Mouse (Mus musculus): ENCODE data around the gene Slc12a9. TPM values are rescaled to one million over a fixed set of nuclear protein-coding genes. Genes with fewer than 3 reads are reported as not detected.
A peak's percentile ranks its signal among the peaks of the same experiment; 100 is the strongest.

Slc12a9 gene
- polyA plus RNA-seq, 1 experiment from 2014 or later: 17.2 TPM

DNA sequence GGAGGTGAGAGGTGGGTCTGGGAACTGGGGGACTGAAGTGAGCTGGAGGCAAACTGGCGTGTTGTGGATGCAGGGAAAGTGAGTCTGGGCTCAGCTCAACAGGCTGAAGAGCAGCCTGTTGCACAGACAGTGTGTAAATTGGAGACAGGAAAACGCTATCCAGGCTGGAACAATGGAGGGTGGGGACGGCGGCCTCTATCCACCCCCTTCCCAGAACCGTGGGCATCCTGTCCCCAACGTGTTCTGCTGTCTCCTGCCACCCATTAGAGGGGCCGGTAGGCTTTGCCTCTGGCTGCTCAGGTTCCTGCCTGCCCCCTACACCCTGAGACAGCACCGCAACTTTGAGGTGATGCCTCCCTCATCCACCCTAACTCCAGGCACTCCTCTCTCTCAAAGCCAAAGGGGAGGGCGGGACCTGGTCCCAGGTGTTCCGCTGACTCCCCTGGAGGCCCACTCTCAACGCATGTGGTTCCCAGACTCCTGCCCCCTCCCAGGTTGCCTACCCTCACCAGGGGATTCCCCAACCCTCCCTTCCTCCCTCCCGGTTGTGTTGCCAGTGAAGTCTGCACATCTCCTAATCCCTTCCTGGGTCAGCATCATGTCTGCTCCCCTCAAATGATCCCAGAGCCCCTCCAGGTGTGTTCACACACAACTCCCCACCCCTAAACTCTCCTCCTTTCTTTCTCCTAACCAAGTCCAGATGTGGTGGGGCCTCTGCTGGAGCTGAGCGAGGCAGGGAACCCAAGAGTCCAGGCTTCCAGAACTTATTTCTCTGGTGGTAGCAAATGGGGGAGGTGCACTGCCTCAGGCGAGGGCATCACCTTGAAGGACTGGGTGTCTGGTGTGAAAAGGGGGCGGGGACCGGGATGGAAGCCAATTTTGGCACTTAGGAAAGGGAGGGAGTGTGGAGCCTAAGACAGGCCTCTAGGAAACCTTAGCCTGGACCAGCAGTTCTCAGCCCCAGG lies 18.9 kb upstream of the Slc12a9 start:
- H3K9me3 ChIP-seq: no peaks in the 10 kb centered on the region
- peak overlapping the region; percentile 98 for H3K27ac ChIP-seq
- H3K36me3 ChIP-seq: peaks cover 50% of the 10 kb centered on the region
- 20% methylated on average over 16 of the region's 16 CpGs for WGBS
- no peak for DNase-seq (ENCODE audit: low spot score)
- peaks cover 60% of the 10 kb centered on the region for H3K4me1 ChIP-seq (replicated peaks)
- H3K4me3 ChIP-seq: peak overlapping the region; percentile 94
- no peaks in the 10 kb centered on the region for H3K27me3 ChIP-seq (ENCODE audit: insufficient read depth, poor library complexity, severe bottlenecking)

DNA sequence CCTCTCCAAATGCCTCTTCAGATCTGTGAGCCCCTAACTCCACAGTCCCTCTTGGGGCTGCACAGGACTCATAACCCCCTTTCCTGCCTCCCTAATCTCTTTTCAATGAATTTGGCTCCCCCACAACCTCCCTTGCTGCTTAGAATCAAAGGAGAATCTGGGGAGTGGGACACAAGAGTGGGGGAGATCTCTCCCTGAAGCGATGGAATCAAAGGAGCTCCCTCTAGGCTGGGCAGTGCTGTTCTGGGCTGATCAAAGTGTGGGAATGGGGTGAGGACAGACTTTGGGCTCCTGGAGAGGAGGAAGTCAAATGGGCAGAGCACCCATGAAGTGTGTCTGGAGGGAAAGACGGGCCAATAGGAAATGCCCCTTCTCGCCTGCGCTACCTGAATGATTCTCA lies 18.0 kb upstream of the Slc12a9 start:
- H3K4me3 ChIP-seq: peak overlapping the region; percentile 94
- H3K36me3 ChIP-seq: peaks cover 41% of the 10 kb centered on the region
- 10% methylated on average over 4 of the region's 4 CpGs for WGBS
- H3K9me3 ChIP-seq: no peaks in the 10 kb centered on the region
- peaks cover 64% of the 10 kb centered on the region for H3K4me1 ChIP-seq (replicated peaks)
- DNase-seq (ENCODE audit: low spot score): no peak
- peak overlapping the region; percentile 98 for H3K27ac ChIP-seq
- H3K27me3 ChIP-seq (ENCODE audit: insufficient read depth, poor library complexity, severe bottlenecking): no peaks in the 10 kb centered on the region

DNA sequence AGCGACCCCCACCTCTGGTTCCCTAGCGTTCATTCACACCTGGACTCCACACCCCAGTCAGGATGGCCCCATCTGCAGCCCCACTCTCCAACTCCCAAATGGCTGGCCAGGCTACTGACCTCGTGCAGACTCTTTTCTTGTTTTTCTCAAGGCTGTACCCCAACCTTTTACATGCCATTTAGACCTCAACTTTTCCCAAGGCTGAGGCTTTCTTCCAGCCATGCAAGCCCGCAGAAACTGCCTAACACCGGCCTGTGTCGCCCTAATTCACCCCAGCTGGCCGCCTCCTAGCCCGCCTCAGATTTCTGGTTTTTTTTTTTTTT lies 17.6 kb upstream of the Slc12a9 start:
- Histone ChIP-seq H3K27ac (peak overlapping the region; percentile 98), H3K4me1 (replicated peaks) (peaks cover 67% of the 10 kb centered on the region), H3K27me3 (ENCODE audit: insufficient read depth, poor library complexity, severe bottlenecking) (no peaks in the 10 kb centered on the region), H3K4me3 (peak overlapping the region; percentile 94), H3K9me3 (no peaks in the 10 kb centered on the region), H3K36me3 (peaks cover 37% of the 10 kb centered on the region)
- peak; percentile 39 for DNase-seq (ENCODE audit: low spot score)
- under 1% methylated on average over 8 of the region's 8 CpGs for WGBS

DNA sequence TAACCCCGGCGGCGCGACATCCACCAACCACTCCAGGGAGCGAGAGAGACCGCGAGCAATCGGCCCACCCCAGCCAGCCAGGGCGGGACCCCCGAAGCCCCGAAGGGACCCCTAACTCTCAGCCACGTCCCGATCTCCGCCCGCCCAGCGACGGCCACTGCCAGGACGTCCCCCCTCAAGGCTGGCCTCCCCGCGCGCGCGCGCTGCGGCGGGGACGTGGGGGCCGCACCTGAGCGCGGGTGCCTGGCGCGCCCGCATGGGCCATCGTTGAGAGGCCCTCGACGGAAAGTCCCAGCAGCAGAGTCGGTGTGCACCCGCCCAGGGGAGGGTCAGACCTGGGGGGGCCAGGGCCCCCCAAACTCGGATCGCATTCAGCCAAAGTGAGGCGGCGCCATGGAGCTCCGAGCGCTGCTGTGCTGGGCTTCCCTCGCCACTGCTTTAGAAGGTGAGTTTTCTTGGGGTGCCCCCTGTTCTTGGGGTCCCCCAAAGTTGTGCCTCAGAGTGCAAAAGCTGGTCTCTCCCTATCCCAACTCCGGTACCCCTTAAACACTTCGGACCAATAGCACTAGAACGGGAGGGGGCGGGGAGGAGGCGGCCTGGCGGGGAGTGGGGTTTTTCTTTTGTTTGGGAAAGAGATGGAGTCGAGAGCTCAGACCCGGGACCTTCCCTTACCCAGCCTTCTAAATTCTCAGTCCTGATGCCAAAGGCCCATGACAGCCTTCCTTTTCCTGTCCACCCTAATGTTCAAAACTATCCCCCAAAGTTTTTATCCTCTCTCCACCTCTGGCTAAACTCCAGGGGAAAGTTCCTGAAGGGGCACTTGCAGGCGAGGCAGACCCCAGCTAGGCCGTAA lies 17.0 kb upstream of the Slc12a9 start:
- Histone ChIP-seq H3K9me3 (no peaks in the 10 kb centered on the region), H3K27ac (peak overlapping the region; percentile 98), H3K4me1 (replicated peaks) (peaks cover 72% of the 10 kb centered on the region), H3K4me3 (peak overlapping the region; percentile 94), H3K36me3 (peaks cover 31% of the 10 kb centered on the region), H3K27me3 (ENCODE audit: insufficient read depth, poor library complexity, severe bottlenecking) (no peaks in the 10 kb centered on the region)
- peak; percentile 43 for DNase-seq (ENCODE audit: low spot score)
- under 1% methylated on average over 55 of the region's 55 CpGs for WGBS

DNA sequence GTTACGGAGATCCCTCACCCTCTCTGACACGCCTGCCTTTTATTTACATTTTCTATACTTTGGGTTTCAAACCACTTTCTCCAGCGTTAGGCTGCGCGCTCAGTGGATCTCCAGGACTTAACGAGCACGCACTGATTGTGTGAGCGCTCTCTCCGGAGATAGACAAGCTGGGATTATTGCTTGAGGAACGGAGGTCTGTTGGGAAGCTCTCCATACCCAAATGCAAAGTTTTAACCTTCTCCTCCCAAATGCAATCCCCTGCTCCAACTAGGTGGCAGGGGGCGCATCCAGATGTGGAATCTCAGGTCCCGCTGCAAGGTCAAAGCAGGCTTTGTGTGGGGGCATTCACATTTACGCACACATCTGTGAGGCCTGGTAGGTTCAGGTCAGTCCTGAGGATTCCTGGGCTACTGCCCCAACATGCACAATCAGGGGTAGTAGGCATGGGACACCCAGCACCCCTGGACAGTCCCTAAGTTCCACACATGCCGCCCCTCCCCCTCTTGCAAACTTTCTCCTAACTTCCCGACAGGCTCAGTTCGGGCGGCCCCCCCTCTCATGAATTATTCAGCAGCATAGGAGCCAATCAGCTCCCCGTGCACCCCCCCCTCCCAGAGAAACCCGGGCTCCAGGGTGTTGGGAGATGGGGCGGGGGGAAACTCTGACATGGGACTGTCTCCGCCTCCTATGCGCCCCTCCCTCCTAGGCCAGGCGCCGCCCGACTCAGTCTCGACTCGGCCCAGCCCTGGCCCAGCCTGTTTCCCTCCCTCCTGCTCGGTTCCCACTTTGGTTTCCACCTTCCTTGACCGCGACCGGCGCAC lies 16.2 kb upstream of the Slc12a9 start, which contains the start of gene Ephb4:
Gene Ephb4, plus strand, starts transcription at position 726 of the 821 bp plus-strand sequence.
- peak; percentile 96 for DNase-seq (ENCODE audit: low spot score)
- Histone ChIP-seq H3K27ac (peak within 1 kb of the TSS; percentile 98), H3K9me3 (no peaks in the 10 kb centered on the region), H3K36me3 (peaks cover 23% of the 10 kb centered on the region), H3K4me1 (replicated peaks) (peaks cover 74% of the 10 kb centered on the region), H3K27me3 (ENCODE audit: insufficient read depth, poor library complexity, severe bottlenecking) (no peaks in the 10 kb centered on the region), H3K4me3 (peak within 1 kb of the TSS; percentile 94)
- WGBS: 1% methylated on average over 32 of the region's 32 CpGs

DNA sequence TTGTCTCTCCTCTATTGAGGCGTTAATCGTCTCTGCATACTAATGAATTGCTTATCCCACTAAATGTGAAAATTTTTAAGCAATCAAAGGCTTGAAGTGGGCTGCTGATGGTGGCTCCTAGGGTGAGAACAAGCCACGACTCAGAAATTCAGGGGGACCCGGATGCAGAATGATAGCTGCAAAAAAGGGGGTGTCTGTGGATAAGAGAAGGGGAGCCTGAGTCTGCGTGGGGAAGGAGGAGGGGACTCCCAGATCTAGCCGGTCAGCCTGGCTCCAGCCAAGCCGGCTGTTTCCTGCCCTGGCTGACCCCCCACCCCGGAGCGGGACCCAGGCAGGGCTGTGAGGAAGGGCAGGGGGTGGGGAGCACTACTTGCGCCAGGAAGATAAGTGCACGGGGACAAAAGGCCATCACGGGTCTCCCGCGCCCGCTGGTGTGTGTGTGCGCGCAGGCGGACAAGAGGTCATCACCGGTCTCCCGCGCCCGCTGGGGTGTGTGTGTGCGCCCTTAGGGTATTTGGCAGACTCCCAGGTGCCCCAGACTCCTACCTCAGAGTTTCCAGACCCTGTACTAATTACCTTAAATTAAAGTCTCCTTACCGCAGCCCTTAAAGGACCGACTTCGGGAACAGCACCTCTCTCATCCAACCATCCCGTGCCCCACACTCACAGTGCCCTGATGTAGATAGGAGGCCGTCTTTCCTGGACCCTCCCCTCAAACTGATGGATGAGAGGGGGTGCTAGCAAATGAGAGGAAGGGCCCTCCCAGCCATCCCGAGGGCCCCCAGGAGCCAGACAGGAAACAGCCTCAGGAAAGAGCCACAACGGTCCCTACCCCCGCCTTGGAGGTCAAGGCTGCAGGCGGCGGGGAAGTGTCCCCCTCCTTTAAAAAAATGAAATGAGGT lies 15.3 kb upstream of the Slc12a9 start:
- no peaks in the 10 kb centered on the region for H3K27me3 ChIP-seq (ENCODE audit: insufficient read depth, poor library complexity, severe bottlenecking)
- DNase-seq (ENCODE audit: low spot score): peak; percentile 69
- H3K9me3 ChIP-seq: no peaks in the 10 kb centered on the region
- peak overlapping the region; percentile 94 for H3K4me3 ChIP-seq
- under 1% methylated on average over 33 of the region's 33 CpGs for WGBS
- H3K4me1 ChIP-seq (replicated peaks): peaks cover 71% of the 10 kb centered on the region
- peaks cover 14% of the 10 kb centered on the region for H3K36me3 ChIP-seq
- peak overlapping the region; percentile 98 for H3K27ac ChIP-seq

DNA sequence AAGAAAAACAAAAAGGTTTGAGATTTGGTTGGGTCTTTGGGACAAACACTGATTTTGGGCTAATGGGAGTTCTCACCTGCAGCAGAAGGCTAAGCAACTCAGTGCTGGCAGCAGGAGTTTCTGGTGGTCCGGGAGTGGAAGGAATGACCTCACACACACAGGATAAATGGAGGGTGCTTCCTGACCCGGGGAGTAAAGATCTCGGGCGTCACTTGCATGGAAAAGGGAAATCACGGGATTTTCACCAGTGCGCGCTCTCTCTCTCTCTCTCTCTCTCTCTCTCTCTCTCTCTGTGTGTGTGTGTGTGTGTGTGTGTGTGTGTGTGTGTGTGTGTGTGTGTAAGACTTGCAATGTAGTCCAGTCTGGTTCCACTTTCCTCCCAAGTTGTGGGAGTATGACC lies 14.5 kb upstream of the Slc12a9 start:
- peaks cover 66% of the 10 kb centered on the region for H3K4me1 ChIP-seq (replicated peaks)
- H3K36me3 ChIP-seq: 0 out of 2 replicates have a peak, but pooled peaks cover 8% of the 10 kb centered on the region
- H3K27ac ChIP-seq: peak overlapping the region; percentile 98
- WGBS: 31% methylated on average over 7 of the region's 7 CpGs
- H3K4me3 ChIP-seq: peak overlapping the region; percentile 94
- H3K27me3 ChIP-seq (ENCODE audit: insufficient read depth, poor library complexity, severe bottlenecking): no peaks in the 10 kb centered on the region
- H3K9me3 ChIP-seq: no peaks in the 10 kb centered on the region
- peak; percentile 22 for DNase-seq (ENCODE audit: low spot score)

DNA sequence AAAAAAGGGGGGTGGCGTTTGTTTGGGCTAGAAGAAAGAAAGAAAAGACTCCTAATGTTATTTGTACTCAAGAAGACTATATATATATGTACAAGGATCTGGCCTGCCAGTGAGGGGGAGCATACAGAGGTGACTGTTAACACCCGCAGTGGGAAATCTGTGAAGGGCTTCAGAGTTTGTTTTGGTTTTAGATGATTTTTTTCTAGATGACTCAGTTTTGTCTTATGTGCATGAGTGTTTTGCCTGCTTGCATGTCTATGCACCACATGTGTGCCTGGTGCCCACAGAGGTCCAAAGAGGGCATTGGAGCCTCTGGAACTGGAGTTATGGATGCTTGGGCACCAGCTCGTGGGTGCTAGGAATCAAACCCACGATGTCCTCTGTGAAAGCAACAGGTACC lies 13.6 kb upstream of the Slc12a9 start:
- DNase-seq (ENCODE audit: low spot score): no peak
- Histone ChIP-seq H3K4me1 (replicated peaks) (peaks cover 57% of the 10 kb centered on the region), H3K4me3 (no peak overlapping the region), H3K27me3 (ENCODE audit: insufficient read depth, poor library complexity, severe bottlenecking) (no peaks in the 10 kb centered on the region), H3K27ac (no peak overlapping the region), H3K36me3 (no peaks in the 10 kb centered on the region), H3K9me3 (no peaks in the 10 kb centered on the region)
- WGBS: 91% methylated on average over 4 of the region's 4 CpGs

DNA sequence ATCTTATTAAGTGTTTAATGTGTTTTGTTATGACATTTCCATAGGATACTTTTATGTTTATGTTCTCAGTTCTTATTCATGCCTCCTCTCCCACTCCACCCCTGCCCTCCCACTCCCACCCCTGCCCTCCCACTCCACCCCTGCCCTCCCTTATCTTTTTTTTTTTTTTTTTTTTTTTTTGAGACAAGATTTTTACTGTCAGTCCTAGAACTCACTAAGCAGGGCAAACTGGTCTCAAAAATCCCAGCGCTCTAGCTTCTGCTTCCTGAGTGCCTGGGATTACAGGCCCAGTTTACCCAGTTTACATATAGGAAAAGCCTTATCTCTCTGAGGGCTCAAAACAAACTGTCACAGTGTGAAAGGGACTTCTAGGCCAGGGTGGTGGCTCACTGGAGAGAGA lies 13.0 kb upstream of the Slc12a9 start:
- Histone ChIP-seq H3K36me3 (no peaks in the 10 kb centered on the region), H3K4me3 (no peak overlapping the region), H3K9me3 (no peaks in the 10 kb centered on the region), H3K27me3 (ENCODE audit: insufficient read depth, poor library complexity, severe bottlenecking) (no peaks in the 10 kb centered on the region; the same call in 1 of the 2 replicates), H3K27ac (no peak overlapping the region), H3K4me1 (replicated peaks) (peaks cover 51% of the 10 kb centered on the region)
- DNase-seq (ENCODE audit: low spot score): no peak
- 91% methylated on average over 1 of the region's 1 CpGs for WGBS

DNA sequence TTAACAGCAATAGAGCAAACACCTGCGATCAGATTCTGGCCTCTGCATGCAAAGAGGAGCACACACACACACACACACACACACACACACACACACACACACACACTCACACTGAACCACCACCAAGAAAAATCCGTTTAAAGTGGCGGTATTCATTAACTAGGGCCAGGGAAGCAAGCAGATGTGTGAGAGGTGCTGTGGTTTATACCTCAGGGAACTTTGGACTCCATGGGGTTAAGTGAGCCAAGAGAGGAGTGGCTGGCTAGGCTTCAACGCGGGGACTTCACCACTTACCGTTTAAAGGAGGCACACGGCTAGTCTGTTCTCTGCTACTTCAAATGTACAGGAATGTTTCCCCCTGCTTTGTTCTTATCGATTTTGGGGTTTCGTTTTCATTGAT lies 12.4 kb upstream of the Slc12a9 start:
- no peaks in the 10 kb centered on the region for H3K9me3 ChIP-seq
- 30% methylated on average over 9 of the region's 9 CpGs for WGBS
- DNase-seq (ENCODE audit: low spot score): no peak

DNA sequence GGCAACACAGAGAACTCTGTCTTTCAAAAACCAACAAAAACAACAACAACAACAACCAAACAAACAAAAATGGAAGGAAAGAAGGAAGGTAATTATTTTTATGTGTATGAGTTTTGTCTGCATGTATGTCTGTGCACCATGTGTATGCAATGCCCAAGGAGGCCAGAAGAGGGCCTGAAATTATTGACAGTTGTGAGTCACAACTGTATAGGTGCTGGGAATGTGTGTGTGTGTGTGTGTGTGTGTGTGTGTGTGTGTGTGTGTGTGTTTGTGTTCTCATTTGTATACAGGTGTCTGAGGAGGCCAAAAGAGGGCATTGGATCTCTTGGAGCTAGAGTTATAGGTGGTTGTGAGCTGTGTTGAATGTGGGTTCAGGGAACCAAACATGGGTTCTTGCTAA lies 10.5 kb upstream of the Slc12a9 start:
- Histone ChIP-seq H3K4me1 (replicated peaks) (peaks cover 41% of the 10 kb centered on the region), H3K27ac (no peak overlapping the region), H3K4me3 (no peak overlapping the region), H3K36me3 (no peaks in the 10 kb centered on the region), H3K27me3 (ENCODE audit: insufficient read depth, poor library complexity, severe bottlenecking) (no peaks in the 10 kb centered on the region; the same call in 1 of the 2 replicates), H3K9me3 (no peaks in the 10 kb centered on the region)
- no peak for DNase-seq (ENCODE audit: low spot score)

More for the DNA sequence above, 12.4 kb upstream of the Slc12a9 start:
- H3K36me3 ChIP-seq: no peaks in the 10 kb centered on the region
- no peaks in the 10 kb centered on the region; the same call in 1 of the 2 replicates for H3K27me3 ChIP-seq (ENCODE audit: insufficient read depth, poor library complexity, severe bottlenecking)
- no peak overlapping the region for H3K4me3 ChIP-seq
- peaks cover 46% of the 10 kb centered on the region for H3K4me1 ChIP-seq (replicated peaks)
- no peak overlapping the region for H3K27ac ChIP-seq

Data from hindbrain, embryonic 10.5 days (tissue).